Mouse (Mus musculus): ENCODE measurements at regions not wholly inside any gene's neighbourhood (a gene's known extent, or its start where the extent isn't known, plus 50 kb on each side); places are given as distances from the start of the nearest gene placed in this dataset.

- TF ChIP-seq CTCF (IDR thresholded peaks at IDR 0.05; ENCODE audit: low read depth) (no peak), EP300 (optimal IDR thresholded peaks at IDR 0.05) (no peak)
Measured at GRCm38 (mm10) chr13:52043916-52044315, 197.4 kb downstream of the Gadd45g start.
